Mouse (Mus musculus) liver (tissue): Measurements from ENCODE around the gene Unkl.

Experiments used
- DNase-seq: peaks from one replicate; pipeline ENCODE4 v3.0.0-alpha.2; 2020; ENCODE audit warnings: mixed read lengths

Unkl gene

GRCm38 (mm10) chr17:25188150-25189031, at the start of gene Unkl:
Unkl (plus strand) TSS chr17:25188397.
- DNase-seq: peak; percentile 75

- DNase-seq: no peak
Measured at GRCm38 (mm10) chr17:25138803-25139202, 49.4 kb upstream of the Unkl start.

GRCm38 (mm10) chr17:25139960-25140359, 48.2 kb upstream of the Unkl start:
- DNase-seq: no peak

GRCm38 (mm10) chr17:25162161-25162560, 26.0 kb upstream of the Unkl start, which contains the start of gene Ccdc154:
Ccdc154 (plus strand) TSS chr17:25162461.
- DNase-seq: no peak

GRCm38 (mm10) chr17:25163387-25163786, 24.8 kb upstream of the Unkl start:
- DNase-seq: no peak

GRCm38 (mm10) chr17:25164770-25165169, 23.4 kb upstream of the Unkl start:
- DNase-seq: no peak

GRCm38 (mm10) chr17:25165970-25166671, 22.1 kb upstream of the Unkl start:
- DNase-seq: no peak

GRCm38 (mm10) chr17:25169706-25170105, 18.5 kb upstream of the Unkl start:
- DNase-seq: no peak

GRCm38 (mm10) chr17:25172558-25172957, 15.6 kb upstream of the Unkl start:
- DNase-seq: no peak

GRCm38 (mm10) chr17:25175411-25175810, 12.8 kb upstream of the Unkl start, which contains the start of gene Gm38655:
Gm38655 (minus strand) TSS chr17:25175471.
- no peak for DNase-seq

- DNase-seq: no peak
Measured at GRCm38 (mm10) chr17:25183232-25183631, 5.0 kb upstream of the Unkl start.

- DNase-seq: peak; percentile 94
Measured at GRCm38 (mm10) chr17:25184129-25184691, 4.0 kb upstream of the Unkl start, which contains the start of gene BC003965. BC003965 (plus strand) TSS chr17:25184554.

GRCm38 (mm10) chr17:25184961-25185360, 3.2 kb upstream of the Unkl start:
- DNase-seq: no peak

GRCm38 (mm10) chr17:25187784-25188149, 430 bp upstream of the Unkl start:
- DNase-seq: no peak

GRCm38 (mm10) chr17:25189091-25189490, 894 bp downstream of the Unkl start:
- DNase-seq: no peak

- DNase-seq: no peak
Measured at GRCm38 (mm10) chr17:25202401-25202800, 14.2 kb downstream of the Unkl start.

GRCm38 (mm10) chr17:25210006-25210405, 21.8 kb downstream of the Unkl start:
- no peak for DNase-seq

- DNase-seq: no peak
Measured at GRCm38 (mm10) chr17:25210680-25211466, 22.7 kb downstream of the Unkl start.

- no peak for DNase-seq
Measured at GRCm38 (mm10) chr17:25211705-25212104, 23.5 kb downstream of the Unkl start.

- no peak for DNase-seq
Measured at GRCm38 (mm10) chr17:25215431-25215830, 27.2 kb downstream of the Unkl start.

- DNase-seq: no peak
Measured at GRCm38 (mm10) chr17:25218967-25219366, 30.8 kb downstream of the Unkl start.

- no peak for DNase-seq
Measured at GRCm38 (mm10) chr17:25219492-25220295, 31.5 kb downstream of the Unkl start.
